Comparison of ENCODE assay signal across 20 mouse cellular contexts in the genomic region with DNA sequence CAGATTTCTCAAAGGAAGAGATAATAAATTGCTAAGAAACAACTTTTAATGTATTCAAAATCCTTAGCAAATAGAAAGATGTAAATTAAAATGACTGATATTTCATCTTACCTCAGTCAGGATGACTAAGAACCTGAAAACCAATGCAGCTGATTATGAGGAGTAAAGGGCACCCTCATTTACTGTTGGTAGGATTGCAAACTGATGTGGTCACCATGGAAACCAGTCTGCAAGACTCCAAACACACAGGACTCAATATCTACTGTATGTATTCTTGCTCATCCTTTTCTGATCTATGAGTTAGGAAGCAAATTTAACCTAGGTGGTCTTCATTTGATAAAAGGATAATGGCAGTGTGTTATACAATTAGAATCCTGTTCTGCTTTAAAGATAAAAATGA.
"Had no signal": no experiment of that assay in that cellular context is flagged by ENCODE, and none has a peak within 500 bp of the region (broad histone marks: within the 10 kb centered on the region; RNA-seq: fewer than 3 reads in every experiment).

No protein-coding gene starts in this region.

- H3K9ac ChIP-seq: kidney, embryonic 15.5 days; liver, embryonic 14.5 days; liver, postnatal 0 days; lung, embryonic 14.5 days; neural tube, embryonic 13.5 days; stomach, embryonic 15.5 days had no signal

- H3K27me3 ChIP-seq: kidney, embryonic 15.5 days; neural tube, embryonic 13.5 days; stomach, embryonic 15.5 days had no signal

- H3K4me3 ChIP-seq: kidney, embryonic 15.5 days; left cerebral cortex, adult 2 months; myocyte; neural tube, embryonic 13.5 days; stomach, embryonic 15.5 days had no signal

- H3K36me3 ChIP-seq: kidney, embryonic 15.5 days; neural tube, embryonic 13.5 days; stomach, embryonic 15.5 days had no signal

- ATAC-seq: liver, postnatal 0 days; lung, postnatal 0 days had no signal

- H3K27ac ChIP-seq: kidney, embryonic 15.5 days; left cerebral cortex, adult 2 months; liver, embryonic 14.5 days; macrophage; neural tube, embryonic 13.5 days; stomach, embryonic 15.5 days had no signal

- DNase-seq: kidney, adult 11 months; kidney, adult 8-10 months; kidney, postnatal 10 days; kidney, postnatal 36 days; layer of hippocampus, postnatal 36 days; liver, postnatal 0 days; lung, embryonic 14.5 days; retina, postnatal 1 day; right cerebral cortex, postnatal 25 days; spleen, adult 18-20 months; thymus, adult 18-20 months; thymus, postnatal 36 days had no signal

- H3K4me2 ChIP-seq: kidney, embryonic 15.5 days; lung, embryonic 14.5 days; neural tube, embryonic 13.5 days; stomach, embryonic 15.5 days had no signal

- H3K4me1 ChIP-seq: kidney, embryonic 15.5 days; neural tube, embryonic 13.5 days; stomach, embryonic 15.5 days had no signal

- H3K9me3 ChIP-seq: kidney, embryonic 15.5 days; neural tube, embryonic 13.5 days; stomach, embryonic 15.5 days had no signal
